Mouse (Mus musculus) liver, embryonic 14.5 days (tissue): ENCODE measurements around the gene Kifc3. TPM values are rescaled to one million over a fixed set of nuclear protein-coding genes. Genes with fewer than 3 reads are reported as not detected.

Experiments
- ATAC-seq: fragments of 200-750 bp; cut with Nextera tagmentation; 2 replicates; pipeline ENCODE4 v1.8.0; 2017; ENCODE audit warnings: moderate number of reproducible peaks, mild to moderate bottlenecking, moderate library complexity; ENCODE audit not compliant: insufficient read depth
- DNase-seq, 3 experiments: peaks; one replicate each; pipeline ENCODE4 v3.0.0-alpha.2; 2012 to 2013; ENCODE audit warnings: low read depth in 3 of 3, low spot score in 3 of 3
- H3K27ac ChIP-seq: fragments of 300-500 bp; sonication (generic); 2 replicates; pipeline ENCODE4 v1.5.1; 2014; ENCODE audit warnings: moderate library complexity, mild to moderate bottlenecking, control low read depth, inconsistent platforms
- H3K27me3 ChIP-seq: fragments of 300-500 bp; sonication (generic); 2 replicates; pipeline ENCODE4 v1.6.1; 2014; ENCODE audit warnings: mild to moderate bottlenecking, low read length, moderate library complexity; ENCODE audit not compliant: control insufficient read depth, insufficient read depth
- H3K36me3 ChIP-seq: fragments of 300-500 bp; sonication (generic); replicated peaks from 2 replicates; pipeline ENCODE4 v1.6.1; 2014; ENCODE audit warnings: low read depth; ENCODE audit not compliant: control insufficient read depth, insufficient read depth
- H3K4me1 ChIP-seq, 2 experiments: fragments of 200-500 bp in 1 of 2; fragments of 300-500 bp in 1 of 2; sonication (generic) in 1 of 2; replicated peaks; 2 replicates each; pipeline ENCODE4 v1.6.1; 2012 to 2014; ENCODE audit warnings: antibody characterized with exemption in 1 of 2, inconsistent platforms in 1 of 2, low read length in 1 of 2; ENCODE audit not compliant: control insufficient read depth in 2 of 2, insufficient read depth in 2 of 2
- H3K4me2 ChIP-seq: fragments of 300-500 bp; sonication (generic); 2 replicates; pipeline ENCODE4 v1.6.1; 2014; ENCODE audit warnings: low read depth, mild to moderate bottlenecking, control low read depth, moderate library complexity
- H3K4me3 ChIP-seq, 2 experiments: fragments of 200-500 bp in 1 of 2; fragments of 300-500 bp in 1 of 2; sonication (generic) in 1 of 2; 2 replicates each; pipeline ENCODE4 v1.5.1; 2012 to 2014; ENCODE audit warnings: low read depth in 2 of 2, low read length in 2 of 2, mild to moderate bottlenecking in 2 of 2, control low read depth in 1 of 2, inconsistent platforms in 1 of 2, moderate library complexity in 1 of 2; ENCODE audit not compliant: insufficient read depth in 1 of 2
- H3K9ac ChIP-seq: fragments of 300-500 bp; sonication (generic); replicated peaks from 2 replicates; pipeline ENCODE4 v1.6.1; 2014; ENCODE audit warnings: mild to moderate bottlenecking, control low read depth, moderate library complexity
- H3K9me3 ChIP-seq: fragments of 300-500 bp; sonication (generic); 2 replicates; pipeline ENCODE4 v1.6.1; 2016; ENCODE audit warnings: low read length, mixed read lengths; ENCODE audit not compliant: control insufficient read depth
- CTCF ChIP-seq: IDR thresholded peaks from 2 replicates; pipeline ENCODE4 v1.5.1; 2016; ENCODE audit warnings: antibody characterized with exemption, low read depth, control low read depth
- EP300 ChIP-seq: IDR thresholded peaks from 2 replicates; pipeline ENCODE4 v1.6.1; 2016; ENCODE audit warnings: antibody characterized with exemption, low read depth
- WGBS: fragments of 180-500 bp; shearing (Covaris S2); extraction: QIAGEN DNeasy Blood & Tissue Kit; methylation state at CpG from one replicate; pipeline ENCODE4 v1.1.7; 2014; ENCODE audit not compliant: insufficient replicate concordance; 5-methylcytosine and 5-hydroxymethylcytosine counted together
- polyA plus RNA-seq, 2 experiments: library from polyadenylated mRNA; depleted of rRNA in 1 of 2; stranded (reverse) in 1 of 2; unstranded in 1 of 2; fragments of >200 nt; fragmentation: Nextera tagmentation in 1 of 2; extraction: Ambion mirVana in 1 of 2; gene quantifications; 2 replicates each; pipeline versions ENCODE4 v1.2.1 to v1.2.3; 2012 to 2014

Gene Kifc3
- polyA plus RNA-seq, 2 experiments, result 2.5 to 4.0 TPM

GRCm38 (mm10) chr8:95128750-95129260 is 73.8 kb downstream of the Kifc3 start:
- Histone ChIP-seq H3K4me2 (no peak overlapping the region), H3K36me3 (no peaks in the 10 kb centered on the region), H3K9me3 (no peaks in the 10 kb centered on the region), H3K27me3 (no peaks in the 10 kb centered on the region), H3K4me1 (peaks cover 0 to 2% of the 10 kb centered on the region in 2 experiments; a peak in 1 of 4 replicates), H3K9ac (no peak overlapping the region), H3K27ac (no peak overlapping the region), H3K4me3 (no peak overlapping the region)
- 69% methylated on average over 11 of the region's 11 CpGs for WGBS
- no peak for DNase-seq
- TF ChIP-seq CTCF (no peak), EP300 (no peak)
- ATAC-seq, result no peak

- Histone ChIP-seq H3K27me3 (no peaks in the 10 kb centered on the region), H3K4me1 (peaks cover 0 to 2% of the 10 kb centered on the region in 2 experiments; a peak in 1 of 4 replicates), H3K4me3 (no peak overlapping the region), H3K9ac (no peak overlapping the region), H3K36me3 (no peaks in the 10 kb centered on the region), H3K27ac (no peak overlapping the region), H3K4me2 (no peak overlapping the region), H3K9me3 (no peaks in the 10 kb centered on the region)
- DNase-seq (no peak), ATAC-seq (no peak)
- 65% methylated on average over 9 of the region's 9 CpGs for WGBS
- TF ChIP-seq EP300, result no peak
- TF ChIP-seq CTCF, result no peak
These were observed 75.0 kb downstream of the Kifc3 start for GRCm38 (mm10) chr8:95127658-95128057.

- Histone ChIP-seq H3K36me3 (no peaks in the 10 kb centered on the region), H3K27ac (no peak overlapping the region), H3K4me1 (peaks cover 0 to 2% of the 10 kb centered on the region in 2 experiments; a peak in 1 of 4 replicates), H3K4me3 (no peak overlapping the region), H3K9ac (no peak overlapping the region), H3K27me3 (no peaks in the 10 kb centered on the region), H3K4me2 (no peak overlapping the region), H3K9me3 (no peaks in the 10 kb centered on the region)
- 77% methylated on average over 11 of the region's 11 CpGs for WGBS
- DNase-seq (no peak), ATAC-seq (no peak)
- TF ChIP-seq EP300, result no peak
- TF ChIP-seq CTCF, result no peak
These were observed 76.1 kb downstream of the Kifc3 start for GRCm38 (mm10) chr8:95126497-95126896.

- Histone ChIP-seq H3K9ac (no peak overlapping the region), H3K4me2 (no peak overlapping the region), H3K4me1 (no peaks in the 10 kb centered on the region), H3K36me3 (no peaks in the 10 kb centered on the region), H3K9me3 (no peaks in the 10 kb centered on the region), H3K4me3 (no peak overlapping the region), H3K27me3 (no peaks in the 10 kb centered on the region), H3K27ac (no peak overlapping the region)
- WGBS, result 62% methylated on average over 5 of the region's 5 CpGs
- TF ChIP-seq EP300 (no peak), CTCF (peak; percentile 59)
- DNase-seq (no peak), ATAC-seq (no peak)
These were observed 79.2 kb downstream of the Kifc3 start for GRCm38 (mm10) chr8:95123455-95123854.

- Histone ChIP-seq H3K27me3 (no peaks in the 10 kb centered on the region), H3K4me3 (no peak overlapping the region), H3K9me3 (no peaks in the 10 kb centered on the region), H3K4me2 (no peak overlapping the region), H3K27ac (no peak overlapping the region), H3K4me1 (no peaks in the 10 kb centered on the region), H3K9ac (no peak overlapping the region), H3K36me3 (no peaks in the 10 kb centered on the region)
- DNase-seq (no peak), ATAC-seq (no peak)
- WGBS, result 74% methylated on average over 3 of the region's 3 CpGs
- peak; percentile 68 for TF ChIP-seq CTCF
- no peak for TF ChIP-seq EP300
These were observed 88.9 kb downstream of the Kifc3 start for GRCm38 (mm10) chr8:95113750-95114149.
